Mouse (Mus musculus): Measurements from ENCODE around the gene Slc12a6. TPM values are rescaled to one million over a fixed set of nuclear protein-coding genes. Genes with fewer than 3 reads are reported as not detected.

Gene Slc12a6
- polyA plus RNA-seq, 1 experiment, result 97.8 TPM

- no peaks in the 10 kb centered on the region for H3K27me3 ChIP-seq (ENCODE audit: control insufficient read depth, insufficient read depth, low read length)
- no peak for TF ChIP-seq POLR2A (IDR thresholded peaks at IDR 0.05; ENCODE audit: control insufficient read depth, extremely low read depth, insufficient read depth, low read length, poor library complexity)
- no peak overlapping the region for H3K27ac ChIP-seq (ENCODE audit: control insufficient read depth, insufficient read depth, low read length)
- DNase-seq, result no peak
- H3K4me1 ChIP-seq (replicated peaks; ENCODE audit: control insufficient read depth, insufficient read depth, low read length), result no peaks in the 10 kb centered on the region
- H3K36me3 ChIP-seq (ENCODE audit: control insufficient read depth, insufficient read depth, low read length), result peaks cover 82% of the 10 kb centered on the region
- WGBS, result 94% methylated on average over 2 of the region's 2 CpGs
- no peak overlapping the region for H3K4me3 ChIP-seq (ENCODE audit: control insufficient read depth, insufficient read depth, low read length)
These were observed 95.2 kb downstream of the Slc12a6 start for GRCm38 (mm10) chr2:112360781-112361169.

DNA sequence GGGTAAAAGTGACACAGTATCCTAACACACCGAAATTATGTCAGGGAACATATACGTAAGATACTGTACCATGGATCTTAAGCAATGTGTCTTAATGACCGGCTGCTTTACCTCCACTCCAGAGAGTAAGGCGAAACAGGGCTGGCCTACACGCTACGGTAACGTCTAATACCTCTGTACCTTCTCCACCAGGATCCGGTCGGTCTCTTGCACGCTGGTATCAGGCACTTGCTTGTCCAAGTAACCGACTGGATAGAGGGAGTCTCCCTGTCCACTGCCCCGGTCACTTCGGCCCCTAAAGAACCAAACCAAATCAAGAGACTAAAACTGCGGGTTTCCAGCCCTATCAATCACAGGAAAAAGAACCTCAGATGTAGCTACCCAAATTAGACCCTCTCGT is 101.6 kb downstream of the Slc12a6 start:
- Histone ChIP-seq H3K4me3 (ENCODE audit: control insufficient read depth, insufficient read depth, low read length) (peak overlapping the region; percentile 94), H3K36me3 (ENCODE audit: control insufficient read depth, insufficient read depth, low read length) (peaks cover 18% of the 10 kb centered on the region), H3K27me3 (ENCODE audit: control insufficient read depth, insufficient read depth, low read length) (no peaks in the 10 kb centered on the region), H3K4me1 (replicated peaks; ENCODE audit: control insufficient read depth, insufficient read depth, low read length) (peaks cover 3% of the 10 kb centered on the region; the same call in 1 of the 2 replicates), H3K27ac (ENCODE audit: control insufficient read depth, insufficient read depth, low read length) (no peak overlapping the region)
- peak; percentile 8 for DNase-seq
- TF ChIP-seq CTCF (IDR thresholded peaks at IDR 0.05; ENCODE audit: borderline replicate concordance, control insufficient read depth, extremely low read depth, insufficient read depth, low read length, poor library complexity), result no peak
- no peak for TF ChIP-seq POLR2A (IDR thresholded peaks at IDR 0.05; ENCODE audit: control insufficient read depth, extremely low read depth, insufficient read depth, low read length, poor library complexity)
- WGBS, result 17% methylated on average over 15 of the region's 15 CpGs

- Histone ChIP-seq H3K4me3 (ENCODE audit: control insufficient read depth, insufficient read depth, low read length) (peak within 1 kb of the TSS; percentile 94), H3K36me3 (ENCODE audit: control insufficient read depth, insufficient read depth, low read length) (peaks cover 13% of the 10 kb centered on the region), H3K27me3 (ENCODE audit: control insufficient read depth, insufficient read depth, low read length) (no peaks in the 10 kb centered on the region), H3K4me1 (replicated peaks; ENCODE audit: control insufficient read depth, insufficient read depth, low read length) (peaks cover 3% of the 10 kb centered on the region; the same call in 1 of the 2 replicates), H3K27ac (ENCODE audit: control insufficient read depth, insufficient read depth, low read length) (peak within 1 kb of the TSS; percentile 73; the same call in 1 of the 2 replicates)
- WGBS, result 2% methylated on average over 46 of the region's 46 CpGs
- DNase-seq, result peak; percentile 90
- TF ChIP-seq POLR2A (IDR thresholded peaks at IDR 0.05; ENCODE audit: control insufficient read depth, extremely low read depth, insufficient read depth, low read length, poor library complexity) (peak; percentile 39; the same call in 1 of the 2 replicates), CTCF (IDR thresholded peaks at IDR 0.05; ENCODE audit: borderline replicate concordance, control insufficient read depth, extremely low read depth, insufficient read depth, low read length, poor library complexity) (no peak)
These were observed 102.4 kb downstream of the Slc12a6 start, which contains the start of gene Emc4 for GRCm38 (mm10) chr2:112367726-112368673. Emc4 (minus strand) TSS chr2:112368027.

DNA sequence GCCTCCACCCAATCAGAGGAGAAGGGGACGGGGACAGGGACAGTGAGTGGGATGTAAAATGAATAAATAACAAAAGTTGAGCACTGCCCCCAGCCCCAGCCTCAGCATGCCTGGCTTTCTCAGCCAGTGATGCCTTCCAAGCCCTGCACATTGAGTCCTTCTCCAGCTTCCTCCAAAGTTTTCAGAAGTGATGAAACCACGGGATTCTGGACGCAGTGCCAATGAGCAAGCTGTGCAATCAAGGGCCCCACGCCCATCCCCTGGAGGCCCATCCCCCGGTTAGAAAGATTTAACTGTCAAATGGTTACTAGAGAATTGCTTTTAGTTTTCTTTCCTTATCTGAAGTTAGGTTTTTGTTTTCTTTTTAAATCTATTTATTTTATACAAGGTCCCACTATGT is 104.3 kb downstream of the Slc12a6 start:
- H3K4me3 ChIP-seq (ENCODE audit: control insufficient read depth, insufficient read depth, low read length), result no peak overlapping the region
- TF ChIP-seq POLR2A (IDR thresholded peaks at IDR 0.05; ENCODE audit: control insufficient read depth, extremely low read depth, insufficient read depth, low read length, poor library complexity) (no peak), CTCF (IDR thresholded peaks at IDR 0.05; ENCODE audit: borderline replicate concordance, control insufficient read depth, extremely low read depth, insufficient read depth, low read length, poor library complexity) (no peak)
- no peak for DNase-seq
- no peaks in the 10 kb centered on the region for H3K36me3 ChIP-seq (ENCODE audit: control insufficient read depth, insufficient read depth, low read length)
- H3K27ac ChIP-seq (ENCODE audit: control insufficient read depth, insufficient read depth, low read length), result no peak overlapping the region
- no peaks in the 10 kb centered on the region for H3K27me3 ChIP-seq (ENCODE audit: control insufficient read depth, insufficient read depth, low read length)
- H3K4me1 ChIP-seq (replicated peaks; ENCODE audit: control insufficient read depth, insufficient read depth, low read length), result peaks cover 3% of the 10 kb centered on the region; the same call in 1 of the 2 replicates
- WGBS, result 81% methylated on average over 5 of the region's 5 CpGs

DNA sequence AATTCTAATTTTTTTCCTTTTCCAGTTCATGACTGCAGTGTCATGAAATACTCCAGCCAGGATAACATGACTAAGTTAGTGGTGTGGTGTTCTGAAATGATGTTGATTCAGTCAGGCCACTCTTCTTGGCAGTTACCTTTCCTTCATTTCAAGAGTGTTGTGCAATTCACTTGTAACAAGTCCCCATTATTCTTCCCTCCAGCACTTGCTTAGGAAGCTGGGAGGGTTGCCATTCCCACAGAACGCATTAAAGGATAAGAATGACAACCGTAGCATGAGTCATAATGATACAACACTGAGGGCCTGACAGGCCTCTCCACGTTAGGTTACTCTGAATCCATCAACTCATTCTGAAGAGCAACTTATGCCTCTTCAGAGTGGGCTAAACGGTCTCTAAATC is 107.5 kb downstream of the Slc12a6 start:
- 85% methylated on average over 4 of the region's 4 CpGs for WGBS
- Histone ChIP-seq H3K27ac (ENCODE audit: control insufficient read depth, insufficient read depth, low read length) (no peak overlapping the region), H3K27me3 (ENCODE audit: control insufficient read depth, insufficient read depth, low read length) (no peaks in the 10 kb centered on the region), H3K4me3 (ENCODE audit: control insufficient read depth, insufficient read depth, low read length) (no peak overlapping the region), H3K36me3 (ENCODE audit: control insufficient read depth, insufficient read depth, low read length) (no peaks in the 10 kb centered on the region), H3K4me1 (replicated peaks; ENCODE audit: control insufficient read depth, insufficient read depth, low read length) (no peaks in the 10 kb centered on the region)
- TF ChIP-seq POLR2A (IDR thresholded peaks at IDR 0.05; ENCODE audit: control insufficient read depth, extremely low read depth, insufficient read depth, low read length, poor library complexity) (no peak), CTCF (IDR thresholded peaks at IDR 0.05; ENCODE audit: borderline replicate concordance, control insufficient read depth, extremely low read depth, insufficient read depth, low read length, poor library complexity) (no peak)
- no peak for DNase-seq

GRCm38 (mm10) chr2:112374610-112375009 is 109.0 kb downstream of the Slc12a6 start:
- no peaks in the 10 kb centered on the region for H3K4me1 ChIP-seq (replicated peaks; ENCODE audit: control insufficient read depth, insufficient read depth, low read length)
- H3K27ac ChIP-seq (ENCODE audit: control insufficient read depth, insufficient read depth, low read length), result no peak overlapping the region
- no peak overlapping the region for H3K4me3 ChIP-seq (ENCODE audit: control insufficient read depth, insufficient read depth, low read length)
- no peaks in the 10 kb centered on the region for H3K27me3 ChIP-seq (ENCODE audit: control insufficient read depth, insufficient read depth, low read length)
- H3K36me3 ChIP-seq (ENCODE audit: control insufficient read depth, insufficient read depth, low read length), result no peaks in the 10 kb centered on the region
- 17% methylated on average over 5 of the region's 5 CpGs for WGBS
- TF ChIP-seq CTCF (IDR thresholded peaks at IDR 0.05; ENCODE audit: borderline replicate concordance, control insufficient read depth, extremely low read depth, insufficient read depth, low read length, poor library complexity), result no peak
- no peak for DNase-seq
